32 mouse cellular contexts compared by ENCODE assay signal in the genomic region with DNA sequence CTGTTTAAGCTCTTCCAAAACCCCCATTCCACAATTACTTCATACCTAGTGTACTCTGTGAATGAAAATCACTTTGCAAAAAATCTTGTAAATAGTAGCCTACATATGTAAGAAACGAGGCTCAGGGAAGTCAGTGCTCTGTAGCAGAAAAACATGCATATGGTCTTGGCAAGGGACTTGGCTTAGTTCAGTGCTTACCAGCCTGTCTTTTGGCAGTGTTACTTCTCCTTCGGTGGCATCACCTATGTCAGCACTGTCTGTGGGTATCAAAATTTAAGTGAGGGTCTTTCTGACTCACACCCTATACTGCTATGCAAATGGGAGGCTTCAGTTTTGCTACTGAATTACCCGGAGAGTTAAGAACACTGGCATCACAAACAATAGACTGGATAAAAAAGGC. TPM values are rescaled to one million over a fixed set of nuclear protein-coding genes. Genes with fewer than 3 reads are reported as not detected.
DNase-seq lines count a peak whose midpoint lies in the region; ATAC-seq and TF ChIP-seq lines count a peak whose summit lies in the region.
"Had no signal": no experiment of that assay in that cellular context is flagged by ENCODE, and none has a peak within 500 bp of the region (broad histone marks: within the 10 kb centered on the region; RNA-seq: fewer than 3 reads in every experiment).

No protein-coding gene starts in this region.

- no peak overlapping the region for H3K9ac ChIP-seq in forebrain, embryonic 13.5 days
- no peak overlapping the region for H3K9ac ChIP-seq in forebrain, embryonic 12.5 days
- H3K9ac ChIP-seq in forebrain, postnatal 0 days: no peak overlapping the region
- H3K9ac ChIP-seq: embryonic facial prominence, embryonic 13.5 days; heart, embryonic 12.5 days; heart, embryonic 15.5 days; hindbrain, embryonic 13.5 days; intestine, embryonic 15.5 days had no signal

- TF ChIP-seq CTCF in layer of hippocampus, adult 2 months (conservative IDR thresholded peaks at IDR 0.05): no peak
- TF ChIP-seq CTCF in forebrain, postnatal 0 days (IDR thresholded peaks at IDR 0.05; ENCODE audit: low read depth): no peak

- H3K27ac ChIP-seq in forebrain, embryonic 13.5 days: no peak overlapping the region
- H3K27ac ChIP-seq in forebrain, embryonic 12.5 days: no peak overlapping the region
- H3K27ac ChIP-seq in layer of hippocampus, adult 2 months: 0 out of 2 replicates have a peak overlapping the region, but pooled peaks have one; percentile 36
- H3K27ac ChIP-seq in forebrain, postnatal 0 days (ENCODE audit: low read depth, low read length): peak overlapping the region; percentile 40; the same call in 1 of the 2 replicates
- H3K27ac ChIP-seq: embryonic facial prominence, embryonic 10.5 days; embryonic facial prominence, embryonic 13.5 days; gastrocnemius, adult 2 months; heart, embryonic 15.5 days; hindbrain, embryonic 10.5 days; hindbrain, embryonic 13.5 days; intestine, embryonic 15.5 days had no signal

- H3K4me1 ChIP-seq in forebrain, embryonic 13.5 days: no peaks in the 10 kb centered on the region
- H3K4me1 ChIP-seq in forebrain, embryonic 12.5 days: no peaks in the 10 kb centered on the region
- H3K4me1 ChIP-seq in forebrain, postnatal 0 days (ENCODE audit: insufficient read depth): no peaks in the 10 kb centered on the region
- H3K4me1 ChIP-seq: embryonic facial prominence, embryonic 10.5 days; embryonic facial prominence, embryonic 13.5 days; heart, embryonic 12.5 days; heart, embryonic 15.5 days; hindbrain, embryonic 10.5 days; hindbrain, embryonic 13.5 days; intestine, embryonic 15.5 days had no signal

- DNase-seq in layer of hippocampus, adult 2 months (ENCODE audit: low spot score in 2 of 2): no peak
- no peak for DNase-seq in layer of hippocampus, adult 9-10 months (ENCODE audit: low spot score)
- DNase-seq in forebrain, postnatal 0 days: peak; percentile 35
- no peak for DNase-seq in left cerebral cortex, adult 11 months (ENCODE audit: low spot score)
- DNase-seq: adrenal gland, adult 2 months; adrenal gland, postnatal 14 days; B cell, adult 2 months; cerebellum, adult 18-20 months; cerebellum, adult 9-10 months; cerebellum, postnatal 36 days; embryo, embryonic 11 days; gastrocnemius, adult 2 months; gastrocnemius, postnatal 14 days; heart, adult 18-20 months; heart, postnatal 10 days; heart, postnatal 36 days; kidney, adult 11 months; kidney, adult 8-10 months had no signal

- no peak overlapping the region for H3K4me2 ChIP-seq in forebrain, embryonic 13.5 days
- H3K4me2 ChIP-seq in forebrain, embryonic 12.5 days: no peak overlapping the region
- H3K4me2 ChIP-seq in forebrain, postnatal 0 days (ENCODE audit: low read depth): no peak overlapping the region
- H3K4me2 ChIP-seq: embryonic facial prominence, embryonic 13.5 days; heart, embryonic 12.5 days; heart, embryonic 15.5 days; hindbrain, embryonic 13.5 days; intestine, embryonic 15.5 days had no signal

- no peaks in the 10 kb centered on the region for H3K27me3 ChIP-seq in forebrain, embryonic 13.5 days
- H3K27me3 ChIP-seq in forebrain, embryonic 12.5 days: no peaks in the 10 kb centered on the region
- H3K27me3 ChIP-seq in forebrain, postnatal 0 days (ENCODE audit: insufficient read depth, low read length): no peaks in the 10 kb centered on the region
- H3K27me3 ChIP-seq: CH12.LX; embryonic facial prominence, embryonic 13.5 days; heart, embryonic 12.5 days; heart, embryonic 15.5 days; hindbrain, embryonic 13.5 days; intestine, embryonic 15.5 days; Patski had no signal

- H3K36me3 ChIP-seq in forebrain, embryonic 13.5 days (ENCODE audit: poor library complexity, severe bottlenecking): no peaks in the 10 kb centered on the region
- no peaks in the 10 kb centered on the region for H3K36me3 ChIP-seq in forebrain, embryonic 12.5 days (replicated peaks)
- no peaks in the 10 kb centered on the region for H3K36me3 ChIP-seq in forebrain, postnatal 0 days (ENCODE audit: insufficient read depth)
- H3K36me3 ChIP-seq: embryonic facial prominence, embryonic 10.5 days; embryonic facial prominence, embryonic 13.5 days; G1E; heart, embryonic 12.5 days; heart, embryonic 15.5 days; hindbrain, embryonic 10.5 days; hindbrain, embryonic 13.5 days; intestine, embryonic 15.5 days had no signal

- no peak overlapping the region for H3K4me3 ChIP-seq in forebrain, embryonic 13.5 days
- no peak overlapping the region for H3K4me3 ChIP-seq in forebrain, embryonic 12.5 days (replicated peaks)
- H3K4me3 ChIP-seq in layer of hippocampus, adult 2 months: no peak overlapping the region
- no peak overlapping the region for H3K4me3 ChIP-seq in forebrain, postnatal 0 days (ENCODE audit: low read depth, low read length)
- H3K4me3 ChIP-seq: embryonic facial prominence, embryonic 10.5 days; embryonic facial prominence, embryonic 13.5 days; erythroblast, embryonic 14.5 days; gastrocnemius, adult 2 months; heart, embryonic 12.5 days; heart, embryonic 15.5 days; hindbrain, embryonic 10.5 days; hindbrain, embryonic 13.5 days; intestine, embryonic 15.5 days had no signal

- H3K9me3 ChIP-seq in forebrain, embryonic 13.5 days (replicated peaks): no peaks in the 10 kb centered on the region
- H3K9me3 ChIP-seq in forebrain, embryonic 12.5 days: no peaks in the 10 kb centered on the region
- H3K9me3 ChIP-seq in forebrain, postnatal 0 days (ENCODE audit: low read length): no peaks in the 10 kb centered on the region
- H3K9me3 ChIP-seq: embryonic facial prominence, embryonic 10.5 days; embryonic facial prominence, embryonic 13.5 days; G1E; heart, embryonic 12.5 days; heart, embryonic 15.5 days; hindbrain, embryonic 10.5 days; hindbrain, embryonic 13.5 days; intestine, embryonic 15.5 days had no signal

- peak; percentile 80; the same call in 1 of the 2 replicates for ATAC-seq in forebrain, embryonic 13.5 days
- ATAC-seq in forebrain, embryonic 12.5 days (ENCODE audit: low FRiP score): no peak
- ATAC-seq in forebrain, postnatal 0 days: peak; percentile 87
- ATAC-seq: hindbrain, embryonic 16.5 days; intestine, embryonic 15.5 days; Patski had no signal

- 76% methylated on average over 3 of the region's 3 CpGs for WGBS in forebrain, embryonic 13.5 days
- WGBS in forebrain, embryonic 12.5 days: 69% methylated on average over 3 of the region's 3 CpGs
- WGBS in forebrain, postnatal 0 days: 41% methylated on average over 3 of the region's 3 CpGs

RNA-seq across cellular contexts. Expression of gene Rspo3, which starts 46.3 kb away (rescaled TPM):
- polyA plus RNA-seq in forebrain, embryonic 13.5 days (2015; fragmentation: Nextera tagmentation; extraction: Ambion mirVana): 26.8 and 33.8 TPM in 2 replicates
- 31.7 and 45.8 TPM in 2 replicates for polyA plus RNA-seq in forebrain, embryonic 12.5 days (2016; fragmentation: Nextera tagmentation; extraction: Ambion mirVana)
- 10 to 100 TPM; 12.5 to 13.0 TPM for total RNA-seq in layer of hippocampus, adult 2 months (2021)
- 5.9 TPM in 2 replicates for total RNA-seq in forebrain, postnatal 0 days (2014; rRNA removed)
- polyA plus RNA-seq in forebrain, postnatal 0 days (2015; fragmentation: Nextera tagmentation; extraction: Ambion mirVana): 6.7 and 8.7 TPM in 2 replicates
- total RNA-seq: CH12.LX had no signal
- polyA plus RNA-seq: erythroblast, embryonic 14.5 days had no signal

Comparison
In these comparisons a context has a peak if more than half of its experiments do, and no peak if none do; other contexts are left out.
1. H3K27ac ChIP-seq: peak in layer of hippocampus, adult 2 months (single experiment) and forebrain, postnatal 0 days (single experiment); none in forebrain, embryonic 13.5 days (single experiment) and forebrain, embryonic 12.5 days (single experiment).